Mouse (Mus musculus) megakaryocyte, embryonic 14.5 days (primary cell): ENCODE measurements around the gene Ggcx.

Experiments used
- FLI1 ChIP-seq: IDR thresholded peaks from 2 replicates; pipeline ENCODE4 v1.6.1; 2012; ENCODE audit warnings: low read length, inconsistent platforms, mixed read lengths
- GATA1 ChIP-seq: IDR thresholded peaks from 3 replicates; pipeline ENCODE4 v1.6.1; 2012; ENCODE audit warnings: mixed read lengths, low read length, inconsistent platforms, borderline replicate concordance

DNA sequence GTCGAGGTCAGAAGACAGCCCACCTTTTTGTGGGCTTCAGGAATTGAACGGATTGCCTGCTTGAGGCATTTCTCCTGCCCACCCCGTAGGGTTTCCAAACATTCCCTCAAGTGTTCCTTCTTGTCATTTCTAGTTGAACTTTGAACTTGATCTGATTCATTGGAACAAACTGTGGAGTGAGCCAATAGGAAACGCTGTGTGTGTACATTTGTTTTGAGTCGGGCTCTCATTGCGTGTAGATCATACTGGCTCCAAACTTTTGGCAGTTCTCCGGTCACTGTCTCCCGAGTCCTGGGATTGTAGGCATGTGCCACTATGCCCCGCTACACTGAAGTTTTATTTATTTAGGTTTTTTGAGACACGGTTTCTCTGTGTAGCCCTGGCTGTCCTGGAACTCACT is 6.8 kb downstream of the Ggcx start:
- TF ChIP-seq GATA1 (no peak), FLI1 (no peak)
